Mouse (Mus musculus): ENCODE measurements at regions not wholly inside any gene's neighbourhood (a gene's known extent, or its start where the extent isn't known, plus 50 kb on each side); places are given as distances from the start of the nearest gene placed in this dataset.

DNA sequence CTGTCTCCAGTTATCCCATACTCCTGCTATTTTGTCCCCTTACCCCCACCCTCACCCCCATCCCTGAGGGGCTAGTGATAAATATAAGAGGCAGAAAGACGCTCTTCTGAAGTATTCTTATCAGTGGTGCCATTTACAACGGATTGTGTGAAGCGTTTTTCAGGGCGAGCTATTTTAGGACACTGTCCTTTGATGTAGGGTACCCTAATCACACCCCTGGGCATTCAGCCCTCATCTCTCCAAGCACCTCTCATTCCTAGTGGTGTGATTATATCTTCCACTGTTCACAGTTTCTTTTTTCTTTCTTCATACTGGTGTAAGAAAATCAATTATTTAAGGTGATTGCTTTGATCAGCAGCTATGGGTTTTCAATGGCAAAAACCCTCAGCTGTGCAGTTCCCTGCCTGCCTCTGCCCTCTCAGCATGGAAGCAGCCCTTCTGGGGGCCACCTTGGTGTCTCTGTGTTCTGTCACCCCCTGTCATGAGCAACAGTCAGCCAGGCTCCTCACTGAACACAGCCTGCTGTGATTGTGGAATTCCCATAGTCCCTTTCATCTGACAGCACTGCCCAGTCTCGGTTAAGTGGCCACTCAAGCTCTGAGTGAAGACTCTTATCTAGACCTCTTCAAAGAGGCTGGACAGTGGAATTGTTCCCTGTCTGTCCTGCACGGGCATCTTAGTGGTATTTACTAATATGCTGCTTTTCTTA is 196.7 kb upstream of the Id2 start:
- DNase-seq = no peak

- no peak for DNase-seq
Observed at GRCm38 (mm10) chr12:25289381-25289780, 192.4 kb upstream of the Id2 start.

DNA sequence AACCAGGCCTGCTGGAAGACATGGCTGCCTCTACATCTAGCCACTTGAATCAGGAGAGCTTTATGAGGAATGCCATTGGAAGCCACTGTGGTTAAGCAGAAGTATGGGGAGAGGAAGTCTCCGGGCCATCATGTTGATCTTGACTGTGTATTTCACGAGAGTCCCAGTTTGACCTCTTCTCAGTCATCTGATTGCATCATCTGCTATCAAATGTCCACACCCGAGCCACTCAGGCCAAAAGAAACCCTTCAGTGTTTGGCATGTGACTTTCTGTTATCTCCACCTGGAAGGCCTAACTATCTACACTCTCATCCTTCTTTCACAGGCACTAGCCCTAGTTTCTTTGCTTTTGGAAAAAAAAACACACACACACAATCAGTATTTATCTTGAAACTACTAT is 186.9 kb upstream of the Id2 start:
- DNase-seq = no peak

GRCm38 (mm10) chr12:25281438-25281837 is 184.5 kb upstream of the Id2 start:
- DNase-seq = no peak

DNA sequence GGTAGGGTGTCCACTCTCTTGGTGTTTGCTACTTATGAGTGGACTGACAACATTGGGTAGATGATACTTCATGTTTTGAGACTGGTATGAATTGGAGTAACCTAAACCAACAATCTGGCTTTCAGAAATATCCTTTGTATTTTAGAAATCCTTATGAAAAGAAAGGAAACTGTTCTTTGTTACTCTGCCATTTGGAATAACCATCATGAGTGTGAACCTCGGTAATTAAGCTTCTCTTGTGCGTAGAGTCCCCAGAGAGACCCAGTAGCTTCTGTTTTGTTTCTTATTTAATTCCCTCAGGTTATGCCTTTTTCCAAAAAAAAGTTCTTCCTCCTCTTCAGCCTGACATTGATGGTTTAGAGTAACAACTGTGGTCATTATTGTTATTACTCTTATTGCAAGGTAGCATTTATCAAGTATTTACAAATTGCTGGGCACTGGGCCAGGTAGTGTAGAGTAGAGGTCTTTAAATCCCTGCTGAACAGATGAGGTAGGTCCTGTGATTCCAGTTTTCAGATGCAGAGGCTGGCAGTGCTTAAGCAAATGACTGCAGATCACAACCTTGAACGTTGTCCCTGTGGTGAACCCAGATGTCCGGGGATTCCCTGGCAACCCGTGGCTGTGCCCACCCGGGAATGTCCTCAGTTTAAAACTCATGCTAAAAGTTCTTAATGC is 176.8 kb upstream of the Id2 start:
- no peak for DNase-seq

DNA sequence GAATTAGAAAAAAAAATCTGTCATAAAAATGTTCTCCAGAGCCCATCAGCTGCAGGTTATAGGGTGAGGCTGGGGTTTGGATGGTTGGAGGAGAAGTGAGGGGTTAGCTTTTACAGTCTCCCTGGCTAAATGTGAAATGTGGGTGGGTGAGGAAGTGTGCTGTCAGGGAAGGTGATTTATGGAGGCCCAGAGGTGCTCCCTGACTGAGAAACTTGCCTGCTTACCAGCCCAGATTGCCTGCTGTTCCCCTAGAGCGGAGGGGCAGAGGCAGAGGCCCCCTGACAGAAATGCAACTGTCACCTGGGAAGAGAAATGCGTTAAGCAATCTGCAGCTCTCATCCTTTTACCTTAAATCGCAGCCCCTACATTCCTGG is 175.8 kb upstream of the Id2 start:
- peak in 1 of 2 experiments; percentile 31 for DNase-seq

GRCm38 (mm10) chr12:25272114-25272751 is 175.3 kb upstream of the Id2 start:
- DNase-seq = no peak

GRCm38 (mm10) chr12:25269878-25270277 is 172.9 kb upstream of the Id2 start:
- DNase-seq = no peak

DNA sequence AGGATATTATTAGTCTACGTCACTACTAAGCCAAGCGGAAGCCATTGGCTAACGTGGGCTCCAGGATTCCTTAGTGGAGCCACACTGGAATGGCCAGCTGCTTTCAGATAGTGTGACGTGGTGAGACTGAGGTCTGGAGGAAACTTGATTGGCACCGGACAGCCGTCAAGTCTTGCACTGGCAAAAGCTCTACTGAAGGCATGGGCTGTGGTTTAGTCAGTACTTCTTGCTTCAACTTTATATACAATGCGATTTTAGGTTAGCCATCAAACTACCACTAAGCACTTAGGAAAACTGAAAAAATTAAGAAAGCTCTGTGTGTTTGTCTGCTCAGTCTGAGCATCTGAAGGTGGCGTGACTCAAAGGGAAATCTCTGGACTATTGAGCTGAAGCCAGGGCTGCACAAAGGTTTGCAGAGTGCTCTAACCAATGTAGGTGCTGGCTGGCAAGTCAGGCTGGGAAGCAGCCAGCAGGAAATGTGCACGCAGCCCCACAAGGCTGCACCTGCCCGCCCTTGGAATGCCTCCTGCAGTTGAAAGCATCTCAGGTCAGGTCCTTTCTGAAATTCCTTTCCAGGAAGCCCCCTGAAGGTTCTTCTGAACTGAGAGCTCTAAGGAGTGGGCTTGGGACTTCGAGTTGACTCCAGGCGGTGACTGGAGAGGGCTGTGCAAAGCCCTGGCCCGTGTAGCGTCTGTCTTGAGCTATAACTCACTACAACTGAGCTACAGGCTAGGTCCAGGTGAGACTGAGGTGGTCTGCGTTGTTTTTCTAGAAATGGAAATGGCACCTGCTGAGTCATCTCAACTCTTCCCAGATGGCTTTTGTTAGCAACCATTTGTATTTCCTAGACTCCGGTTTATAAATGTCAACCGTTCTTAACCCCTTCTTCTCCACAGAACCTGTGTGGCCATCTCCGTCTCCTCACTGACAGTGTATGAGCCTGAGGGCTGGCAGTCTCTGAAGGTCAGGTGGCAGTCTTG is 172.2 kb upstream of the Id2 start:
- DNase-seq = peak; percentile 40 to 64

- DNase-seq = no peak
Observed at GRCm38 (mm10) chr12:25268323-25268722, 171.4 kb upstream of the Id2 start.

DNA sequence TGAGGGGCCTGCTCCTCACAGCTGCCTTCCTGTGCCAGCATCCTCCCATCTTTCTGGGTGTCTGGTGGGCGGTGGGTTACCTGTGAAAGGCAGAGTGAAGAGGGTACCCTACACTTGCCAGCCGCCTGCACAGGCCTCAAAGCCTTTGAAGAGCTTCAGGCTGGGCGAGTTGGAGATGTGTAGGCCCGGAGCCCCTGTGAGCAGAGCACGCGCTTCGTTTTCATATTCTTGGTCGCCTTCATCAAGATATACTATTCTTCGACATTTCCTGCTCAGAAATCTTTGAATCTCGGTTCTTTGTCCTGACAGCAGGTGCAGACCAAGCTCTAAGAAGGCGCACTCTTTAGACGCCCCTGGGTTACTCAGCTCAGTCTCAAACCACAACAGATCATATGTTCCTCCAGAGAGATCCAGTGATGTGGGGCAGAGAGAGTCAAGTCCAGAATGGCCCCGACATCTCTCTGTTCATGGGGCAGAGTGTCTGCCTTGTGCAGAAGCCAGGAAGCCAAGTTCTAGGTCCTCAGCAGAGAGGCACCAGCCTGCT is 170.7 kb upstream of the Id2 start:
- no peak for DNase-seq

GRCm38 (mm10) chr12:25266701-25267571 is 170.0 kb upstream of the Id2 start:
- no peak for DNase-seq

DNA sequence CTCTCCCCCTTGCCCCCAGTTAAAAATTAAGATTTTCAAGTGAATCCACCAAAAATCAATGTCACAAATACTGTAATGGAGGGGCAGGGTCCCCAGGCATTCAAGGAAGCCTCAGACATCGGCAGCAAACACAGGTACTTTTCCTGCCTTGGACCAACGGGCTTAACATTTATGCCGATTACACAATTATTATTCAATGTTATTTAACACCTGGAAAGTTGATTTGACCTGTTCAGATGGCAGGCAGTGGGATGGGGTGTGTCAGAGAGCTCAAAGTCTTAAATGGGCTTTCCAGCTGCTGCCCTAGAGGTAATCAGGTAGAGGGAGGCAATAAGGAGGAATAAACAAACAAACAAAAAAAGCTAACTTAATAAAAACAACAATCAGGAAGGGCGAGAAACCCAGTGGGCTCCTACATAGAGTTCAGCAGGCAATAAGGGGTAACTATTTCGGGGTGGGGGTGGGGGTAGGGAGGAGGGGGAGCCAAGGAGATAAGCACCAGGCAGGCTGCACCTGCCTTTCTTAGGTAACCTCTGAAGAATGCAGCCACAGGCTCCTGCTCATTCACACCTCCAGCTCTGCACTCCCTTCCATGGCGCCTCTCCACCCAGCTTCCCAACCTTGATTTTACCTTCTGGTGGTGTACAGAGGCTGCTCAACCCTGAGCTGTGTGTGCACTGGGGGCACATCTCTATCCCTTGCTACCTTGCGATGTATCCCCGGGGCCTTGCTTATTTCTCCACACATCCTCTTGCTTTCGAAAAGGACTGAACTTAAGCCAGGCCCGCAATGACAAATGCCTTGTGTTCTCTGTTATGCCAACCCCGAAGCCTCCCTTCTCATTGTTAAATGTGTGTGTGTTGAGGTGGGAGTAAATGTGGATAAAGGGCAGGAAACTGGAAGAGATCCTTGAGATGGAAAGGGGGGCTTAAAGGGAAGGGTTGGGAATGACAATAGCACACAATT is 168.9 kb upstream of the Id2 start:
- DNase-seq = no peak

- no peak for DNase-seq
Observed at GRCm38 (mm10) chr12:25265066-25265465, 168.1 kb upstream of the Id2 start.

GRCm38 (mm10) chr12:25264408-25264807 is 167.5 kb upstream of the Id2 start:
- no peak for DNase-seq

DNA sequence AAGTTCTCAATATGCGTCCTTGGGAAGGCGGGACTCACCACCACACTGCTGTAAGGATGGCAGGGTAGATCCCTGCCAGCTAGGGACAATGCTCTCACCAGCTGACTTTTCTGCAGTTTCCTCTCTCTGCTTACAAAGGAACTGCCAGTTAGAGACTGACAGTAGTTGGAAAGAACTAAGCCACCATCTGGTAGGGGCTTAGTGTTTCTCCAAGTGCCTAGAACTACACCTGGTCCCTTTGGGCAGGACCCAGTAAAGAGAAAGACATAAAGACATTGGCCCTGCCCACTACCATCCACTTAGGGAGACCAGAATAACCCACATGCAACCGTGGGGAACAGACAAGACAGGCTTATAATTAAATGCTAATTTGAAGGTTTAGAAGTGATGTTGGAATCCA is 165.5 kb upstream of the Id2 start:
- DNase-seq = no peak

- DNase-seq = no peak
Observed at GRCm38 (mm10) chr12:25259123-25259522, 162.2 kb upstream of the Id2 start.

DNA sequence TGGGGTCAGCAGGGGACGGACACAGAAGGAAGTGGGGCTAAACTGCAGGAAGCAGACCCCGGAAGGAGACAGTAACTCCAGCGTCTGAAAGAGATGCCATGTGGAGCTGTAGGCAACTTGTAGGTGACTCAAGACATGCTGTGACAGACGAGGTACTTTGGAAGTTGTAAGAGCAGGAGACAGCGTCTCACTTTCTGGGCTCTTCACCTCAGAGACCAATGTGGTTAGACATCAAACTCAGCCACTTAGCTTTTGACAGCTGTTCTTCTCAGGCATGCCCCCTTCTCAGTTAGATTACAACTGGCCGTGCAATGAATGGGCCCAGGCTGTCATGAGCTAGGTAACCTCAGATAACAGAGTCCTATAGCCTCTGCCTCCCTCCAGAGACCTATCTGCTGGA is 159.3 kb upstream of the Id2 start:
- no peak for DNase-seq

DNA sequence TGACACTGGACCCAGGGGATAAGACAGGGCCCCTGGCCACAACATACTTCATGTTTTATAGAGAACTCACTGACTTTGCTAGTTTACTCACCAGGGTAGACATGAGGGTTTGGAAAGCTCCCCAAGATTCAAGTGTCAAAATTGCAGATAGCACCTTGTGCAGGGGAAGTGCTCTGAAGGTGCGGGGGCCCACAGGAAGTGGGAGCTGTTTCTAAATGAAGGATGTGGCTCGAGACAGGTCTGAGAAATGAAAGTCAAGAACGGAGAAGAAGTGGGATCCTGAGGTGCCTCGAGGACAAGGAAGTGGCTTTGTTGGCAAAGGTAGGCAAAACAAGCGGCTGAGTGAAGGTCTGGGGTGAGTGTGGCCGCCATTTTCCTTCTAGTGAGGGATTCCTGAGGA is 157.8 kb upstream of the Id2 start:
- DNase-seq = no peak

- peak; percentile 85 to 92 for DNase-seq
Observed at GRCm38 (mm10) chr12:25252776-25253510, 156.0 kb upstream of the Id2 start.
